ENCODE assay signal across 9 mouse cellular contexts in genomic region chr13:49145396-49145795, GRCm38 (mm10). TPM values are rescaled to one million over a fixed set of nuclear protein-coding genes. Genes with fewer than 3 reads are reported as not detected.
DNase-seq lines count a peak whose midpoint lies in the region; ATAC-seq lines count a peak whose summit lies in the region.
"Had no signal": no experiment of that assay in that cellular context is flagged by ENCODE, and none has a peak within 500 bp of the region (broad histone marks: within the 10 kb centered on the region; RNA-seq: fewer than 3 reads in every experiment).

No protein-coding gene starts in this region.

- no peaks in the 10 kb centered on the region for H3K36me3 ChIP-seq in heart, embryonic 15.5 days
- H3K36me3 ChIP-seq in midbrain, embryonic 14.5 days (ENCODE audit: control insufficient read depth, insufficient read depth, low read length) = 0 out of 2 replicates have a peak, but pooled peaks cover 3% of the 10 kb centered on the region

- peak overlapping the region; percentile 93 for H3K4me2 ChIP-seq in heart, embryonic 15.5 days
- peak overlapping the region; percentile 97 for H3K4me2 ChIP-seq in midbrain, embryonic 14.5 days (ENCODE audit: low read length)

- 39% methylated on average over 7 of the region's 7 CpGs for WGBS in heart, embryonic 15.5 days
- WGBS in midbrain, embryonic 14.5 days = 40% methylated on average over 7 of the region's 7 CpGs

- H3K9me3 ChIP-seq in heart, embryonic 15.5 days (replicated peaks) = no peaks in the 10 kb centered on the region
- no peaks in the 10 kb centered on the region for H3K9me3 ChIP-seq in midbrain, embryonic 14.5 days (ENCODE audit: control insufficient read depth, low read length)

- no peak overlapping the region for H3K27ac ChIP-seq in heart, embryonic 15.5 days
- no peak overlapping the region for H3K27ac ChIP-seq in midbrain, embryonic 14.5 days (replicated peaks; ENCODE audit: low read depth, low read length)
- H3K27ac ChIP-seq: macrophage had no signal

- H3K9ac ChIP-seq in heart, embryonic 15.5 days = no peak overlapping the region
- H3K9ac ChIP-seq in midbrain, embryonic 14.5 days (replicated peaks; ENCODE audit: low read length) = peak overlapping the region; percentile 98

- H3K4me3 ChIP-seq in heart, embryonic 15.5 days = no peak overlapping the region
- peak overlapping the region; percentile 95 for H3K4me3 ChIP-seq in midbrain, embryonic 14.5 days (replicated peaks; ENCODE audit: low read depth, low read length)

- peaks cover 67% of the 10 kb centered on the region for H3K27me3 ChIP-seq in heart, embryonic 15.5 days
- H3K27me3 ChIP-seq in midbrain, embryonic 14.5 days (ENCODE audit: control insufficient read depth, insufficient read depth, low read length) = no peaks in the 10 kb centered on the region

- peaks cover 58% of the 10 kb centered on the region for H3K4me1 ChIP-seq in heart, embryonic 15.5 days (replicated peaks)
- peaks cover 37% of the 10 kb centered on the region for H3K4me1 ChIP-seq in midbrain, embryonic 14.5 days (ENCODE audit: control insufficient read depth, insufficient read depth, low read length)

- ATAC-seq in cerebellum, adult (ENCODE audit: insufficient number of reproducible peaks, low FRiP score, low TSS enrichment) = peak; percentile 36
- ATAC-seq in heart, embryonic 15.5 days (replicated peaks; ENCODE audit: insufficient number of reproducible peaks, insufficient read depth, low FRiP score, low read depth) = no peak
- no peak for ATAC-seq in midbrain, embryonic 14.5 days (ENCODE audit: low FRiP score, low TSS enrichment)
- no peak for ATAC-seq in inflammation-experienced regulatory T-cells, adult 6 months

- no peak for DNase-seq in cerebellum, postnatal 4 days (ENCODE audit: low spot score in 2 of 2)
- DNase-seq in cerebellum, postnatal 10 days = peak; percentile 48 to 59
- DNase-seq in midbrain, embryonic 14.5 days = no peak
- DNase-seq in adrenal gland, postnatal 36 days = no peak
- no peak for DNase-seq in ovary, postnatal 14 days (ENCODE audit: low spot score)

RNA-seq across cellular contexts. Expression of gene Wnk2, which starts 2.4 kb away (rescaled TPM):
- polyA plus RNA-seq in heart, embryonic 15.5 days (2015; fragmentation: Nextera tagmentation; extraction: Ambion mirVana) = 1.4 and 2.0 TPM in 2 replicates
- polyA plus RNA-seq in midbrain, embryonic 14.5 days (2014; fragmentation: Nextera tagmentation; extraction: Ambion mirVana) = 27.1 and 29.0 TPM in 2 replicates
- 1 to 10 TPM; 2.0 TPM for total RNA-seq in adrenal gland, postnatal 36 days (2021)
- polyA plus RNA-seq in inflammation-experienced regulatory T-cells, adult 6 months (2017; shearing (Covaris generic)) = not detected
- polyA plus RNA-seq: macrophage had no signal

RNA-seq across cellular contexts. Expression of gene Ninj1, which starts 41.9 kb away (rescaled TPM):
- polyA plus RNA-seq in heart, embryonic 15.5 days (2015; fragmentation: Nextera tagmentation; extraction: Ambion mirVana) = 70.2 and 75.7 TPM in 2 replicates
- polyA plus RNA-seq in midbrain, embryonic 14.5 days (2014; fragmentation: Nextera tagmentation; extraction: Ambion mirVana) = 15.3 and 22.0 TPM in 2 replicates
- total RNA-seq in adrenal gland, postnatal 36 days (2021) = 10 to 100 TPM; 51.1 to 61.4 TPM
- 10 to 100 TPM; 19.6 to 30.9 (median 29.4) TPM for polyA plus RNA-seq in inflammation-experienced regulatory T-cells, adult 6 months (2017; shearing (Covaris generic))

Comparison
In these comparisons a context has a peak if more than half of its experiments do, and no peak if none do; other contexts are left out.
1. DNase-seq: peak in cerebellum, postnatal 10 days (2 of 2); none in cerebellum, postnatal 4 days (0 of 2), midbrain, embryonic 14.5 days (single experiment), adrenal gland, postnatal 36 days (0 of 2) and ovary, postnatal 14 days (single experiment).